Mouse (Mus musculus) cerebral cortex, adult 2 months (tissue): ENCODE measurements around the gene Kcnq1.

ENCODE experiments used
- WGBS: fragments of 180-500 bp; shearing (Covaris S2); methylation state at CpG from one replicate; pipeline ENCODE4 v1.1.7; 2018; 5-methylcytosine and 5-hydroxymethylcytosine counted together

Gene Kcnq1

GRCm38 (mm10) chr7:143463865-143464415, 357.8 kb downstream of the Kcnq1 start:
- WGBS: 23% methylated on average over 11 of the region's 11 CpGs

DNA sequence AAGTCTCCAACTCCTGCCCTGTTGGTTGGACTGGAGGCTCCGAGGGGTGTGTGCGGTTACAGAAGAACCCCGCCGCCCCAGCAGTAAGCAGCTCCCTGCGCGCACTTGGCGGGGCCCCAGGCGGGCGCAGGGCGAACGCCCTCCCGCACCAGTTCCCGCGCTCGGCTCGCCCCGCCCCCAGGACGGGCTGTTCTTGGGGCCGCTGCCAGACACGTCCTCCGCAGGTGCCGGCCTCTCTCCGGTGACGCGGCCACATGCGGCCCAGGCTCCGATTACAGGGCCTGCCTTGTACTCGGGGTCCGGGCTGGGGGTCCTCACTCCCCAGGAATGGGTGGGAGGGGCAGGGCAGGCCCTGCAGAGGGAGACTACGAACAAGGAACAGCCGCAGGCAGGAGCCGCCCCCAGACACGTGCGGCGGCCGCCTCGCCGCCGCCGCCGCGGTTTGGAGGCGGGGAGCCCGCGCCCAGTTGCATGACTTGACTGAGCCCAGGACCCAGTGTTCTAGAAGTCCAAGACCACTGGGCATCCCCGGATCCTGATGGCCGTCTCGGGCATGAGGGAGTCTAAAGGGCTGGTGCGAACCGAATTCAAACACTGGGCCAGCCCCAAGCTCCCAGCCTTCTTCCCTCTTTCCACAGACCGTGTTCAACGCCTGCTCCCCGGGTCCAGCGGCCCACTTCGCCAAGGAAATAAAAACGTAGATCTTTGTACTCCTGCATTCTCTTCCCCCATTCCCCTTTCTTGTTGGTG, 358.8 kb downstream of the Kcnq1 start:
- 21% methylated on average over 55 of the region's 56 CpGs for WGBS

DNA sequence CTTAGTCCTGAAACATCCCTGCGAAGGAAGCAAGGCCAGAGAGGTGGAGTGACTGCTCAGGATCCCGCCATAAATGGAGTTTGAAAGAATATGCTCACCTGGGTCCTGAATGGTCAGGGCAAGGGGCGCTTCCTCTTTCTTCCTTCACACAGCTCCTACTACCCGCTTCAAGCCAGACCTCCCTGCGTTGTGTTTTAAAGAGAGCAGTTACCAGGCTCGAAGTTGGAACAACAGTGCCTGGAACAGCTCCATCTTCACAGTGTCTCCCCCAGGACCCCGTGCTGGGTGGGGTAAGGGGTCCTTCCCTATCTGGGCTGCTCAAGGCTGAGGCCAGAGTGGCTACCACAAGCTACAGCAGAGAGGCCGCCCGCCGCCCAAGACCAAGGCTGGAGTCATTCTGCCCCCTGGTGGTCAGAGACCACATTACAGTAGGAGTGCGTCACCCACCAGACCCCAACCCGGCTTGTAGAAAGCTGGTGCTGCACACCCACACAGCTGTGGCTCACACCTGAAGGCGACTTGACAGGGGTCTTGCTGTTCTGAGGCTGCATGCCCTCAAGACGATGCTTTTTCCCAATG, 360.0 kb downstream of the Kcnq1 start:
- 34% methylated on average over 14 of the region's 14 CpGs for WGBS

DNA sequence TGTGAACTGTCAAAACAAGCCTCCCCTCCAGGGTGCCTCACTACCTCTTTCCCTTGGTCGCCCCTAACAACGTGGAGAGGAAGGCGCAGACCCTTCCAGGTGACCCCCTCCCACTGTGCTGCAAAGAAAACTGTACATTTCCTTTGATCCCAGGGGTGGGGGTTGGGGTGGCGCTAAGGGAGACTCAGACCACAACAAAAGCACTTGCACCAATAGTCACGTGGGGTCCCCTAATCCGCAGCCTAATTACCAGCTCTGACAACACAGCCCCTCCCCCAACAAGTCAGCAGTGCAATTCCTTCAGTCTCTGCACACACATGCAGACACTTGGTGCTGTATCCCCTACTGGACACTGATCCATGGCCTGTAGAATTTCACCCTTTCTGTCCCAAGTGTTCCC, 361.6 kb downstream of the Kcnq1 start:
- 28% methylated on average over 6 of the region's 6 CpGs for WGBS

DNA sequence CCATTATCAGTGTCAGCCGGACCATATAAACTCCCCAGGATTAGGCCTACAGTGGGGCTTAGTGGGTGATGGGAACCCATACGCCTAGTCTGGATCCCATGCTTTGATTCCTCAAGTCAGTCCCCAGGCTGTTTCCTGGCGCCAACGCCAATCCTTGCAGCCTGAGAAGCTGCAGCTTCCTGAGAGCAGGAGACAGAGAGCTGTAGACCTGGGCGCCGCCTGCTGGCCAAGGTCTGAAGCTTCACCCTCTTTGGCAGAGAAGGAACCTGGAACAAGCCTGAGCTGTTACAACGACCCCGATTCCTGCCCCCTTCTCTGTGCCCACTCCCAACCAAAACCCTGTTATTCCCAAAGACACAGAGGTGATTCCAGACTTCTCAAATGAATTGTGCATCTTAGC, 363.8 kb downstream of the Kcnq1 start:
- 10% methylated on average over 8 of the region's 8 CpGs for WGBS

- WGBS: 43% methylated on average over 4 of the region's 4 CpGs
These were observed 367.4 kb downstream of the Kcnq1 start, which contains the start of gene Slc22a18 for GRCm38 (mm10) chr7:143473347-143474101. Slc22a18 (plus strand) TSS chr7:143473736.

DNA sequence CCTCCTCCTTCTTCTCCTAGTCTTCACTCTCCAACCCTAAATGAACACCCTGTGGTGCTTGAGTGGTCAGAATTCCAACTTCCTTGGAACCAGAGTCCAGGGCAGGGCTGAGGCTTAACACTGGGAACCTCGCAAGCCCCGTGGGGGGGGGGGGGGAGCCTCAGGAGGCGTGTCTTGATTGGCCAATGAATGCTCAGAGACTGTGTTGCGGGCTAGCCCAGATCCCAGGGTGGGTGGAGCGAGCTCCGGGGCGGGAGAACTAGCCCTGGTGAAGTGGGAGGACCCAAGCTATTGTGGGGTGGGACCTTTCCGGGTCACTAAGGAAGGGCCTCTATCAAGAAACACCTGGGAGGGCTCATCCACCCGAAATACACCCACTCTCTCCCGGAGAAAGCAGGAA, 368.6 kb downstream of the Kcnq1 start:
- 48% methylated on average over 10 of the region's 10 CpGs for WGBS

DNA sequence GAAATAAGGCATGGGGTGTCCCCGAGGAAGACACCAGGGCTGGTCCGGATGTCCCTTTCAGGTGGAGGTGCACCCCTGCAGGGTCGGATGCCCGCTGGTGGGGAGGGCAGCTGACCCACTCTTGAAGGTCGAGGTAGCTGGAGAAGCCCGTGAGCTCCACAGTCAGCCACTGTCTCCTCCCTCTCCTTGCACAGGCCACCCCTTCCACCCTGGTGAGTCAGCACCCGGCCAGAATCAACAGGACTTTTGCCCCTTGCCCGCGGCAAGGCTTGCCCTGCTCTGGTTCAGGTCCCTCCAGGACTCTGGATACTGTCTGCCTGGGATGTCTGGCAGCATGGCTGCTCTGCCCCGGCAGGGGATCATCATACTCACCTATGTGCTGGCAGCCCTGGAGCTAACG, 369.7 kb downstream of the Kcnq1 start:
- WGBS: 75% methylated on average over 11 of the region's 11 CpGs
